Mouse (Mus musculus) embryonic facial prominence, embryonic 15.5 days (tissue): ENCODE data around the gene Srrm4. TPM values are rescaled to one million over a fixed set of nuclear protein-coding genes. Genes with fewer than 3 reads are reported as not detected.
A peak's percentile ranks its signal among the peaks of the same experiment; 100 is the strongest.

Source experiments
- ATAC-seq: fragments of 200-750 bp; cut with Nextera tagmentation; 2 replicates; pipeline ENCODE4 v1.8.0; 2017; ENCODE audit warnings: low read depth, moderate TSS enrichment; ENCODE audit not compliant: insufficient number of reproducible peaks, low FRiP score, low TSS enrichment
- H3K27ac ChIP-seq: fragments of 300-500 bp; sonication (generic); replicated peaks from 2 replicates; pipeline ENCODE4 v1.5.1; 2015; ENCODE audit warnings: mild to moderate bottlenecking, inconsistent platforms
- H3K27me3 ChIP-seq: fragments of 300-500 bp; sonication (generic); 2 replicates; pipeline ENCODE4 v1.6.1; 2015; ENCODE audit warnings: inconsistent platforms
- H3K36me3 ChIP-seq: fragments of 300-500 bp; sonication (generic); 2 replicates; pipeline ENCODE4 v1.6.1; 2015; ENCODE audit warnings: mild to moderate bottlenecking, inconsistent platforms
- H3K4me1 ChIP-seq: fragments of 300-500 bp; sonication (generic); 2 replicates; pipeline ENCODE4 v1.6.1; 2015; ENCODE audit warnings: inconsistent platforms
- H3K4me2 ChIP-seq: fragments of 300-500 bp; sonication (generic); replicated peaks from 2 replicates; pipeline ENCODE4 v1.6.1; 2015; ENCODE audit warnings: mild to moderate bottlenecking, inconsistent platforms
- H3K4me3 ChIP-seq: fragments of 300-500 bp; sonication (generic); replicated peaks from 2 replicates; pipeline ENCODE4 v1.5.1; 2015; ENCODE audit warnings: mild to moderate bottlenecking, inconsistent platforms
- H3K9ac ChIP-seq: fragments of 300-500 bp; sonication (generic); 2 replicates; pipeline ENCODE4 v1.6.1; 2015; ENCODE audit warnings: inconsistent platforms
- H3K9me3 ChIP-seq: fragments of 300-500 bp; sonication (generic); replicated peaks from 2 replicates; pipeline ENCODE4 v1.6.1; 2016; ENCODE audit warnings: inconsistent platforms
- WGBS: fragments of 180-500 bp; shearing (Covaris S2); methylation state at CpG from one replicate; pipeline ENCODE4 v1.1.7; 2015; 5-methylcytosine and 5-hydroxymethylcytosine counted together
- polyA plus RNA-seq: library from polyadenylated mRNA; unstranded; fragments of >200 nt; fragmentation: Nextera tagmentation; extraction: Ambion mirVana; gene quantifications from 2 replicates; pipeline ENCODE4 v1.2.1, GENCODE M21; 2015

The Srrm4 gene
- polyA plus RNA-seq, 1 experiment from 2014 or later: 1.0 TPM

DNA sequence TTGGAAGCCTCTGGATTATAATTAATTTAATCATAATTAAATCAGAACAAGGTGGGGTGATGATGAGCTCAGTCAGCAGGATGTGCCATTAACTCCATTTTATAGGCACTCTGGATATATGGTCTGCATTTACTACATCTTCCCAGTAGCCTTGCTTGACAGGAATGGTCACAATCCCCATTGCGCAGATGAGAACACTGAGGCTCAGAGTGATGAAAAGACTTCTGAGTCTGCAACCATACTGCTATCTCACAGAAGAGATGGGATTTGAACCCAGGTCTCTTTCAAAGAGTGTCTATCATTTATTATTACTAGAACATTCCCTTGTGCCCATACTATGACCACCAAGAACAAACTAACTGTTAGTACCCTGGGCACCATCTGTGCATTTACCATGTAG, 171.4 kb downstream of the Srrm4 start:
- Histone ChIP-seq H3K9ac (no peak overlapping the region), H3K4me2 (peak overlapping the region; percentile 39), H3K27ac (peak overlapping the region; percentile 69), H3K9me3 (no peaks in the 10 kb centered on the region), H3K27me3 (no peaks in the 10 kb centered on the region), H3K4me1 (peaks cover 34% of the 10 kb centered on the region), H3K4me3 (peak overlapping the region; percentile 30), H3K36me3 (no peaks in the 10 kb centered on the region)
- WGBS: 97% methylated on average over 1 of the region's 1 CpGs
- ATAC-seq: no peak

- peaks cover 32% of the 10 kb centered on the region for H3K4me1 ChIP-seq
- H3K9me3 ChIP-seq: no peaks in the 10 kb centered on the region
- H3K4me2 ChIP-seq: peak overlapping the region; percentile 21
- H3K36me3 ChIP-seq: no peaks in the 10 kb centered on the region; the same call in 1 of the 2 replicates
- H3K9ac ChIP-seq: no peak overlapping the region
- WGBS: 50% methylated on average over 6 of the region's 6 CpGs
- no peaks in the 10 kb centered on the region for H3K27me3 ChIP-seq
- no peak for ATAC-seq
- H3K4me3 ChIP-seq: peak overlapping the region; percentile 30; the same call in 1 of the 2 replicates
- no peak overlapping the region for H3K27ac ChIP-seq
These were observed 172.1 kb downstream of the Srrm4 start for GRCm38 (mm10) chr5:116419322-116420045.

GRCm38 (mm10) chr5:116416208-116416607, 175.4 kb downstream of the Srrm4 start:
- Histone ChIP-seq H3K9me3 (no peaks in the 10 kb centered on the region), H3K4me2 (0 out of 2 replicates have a peak overlapping the region, but pooled peaks have one; percentile 8), H3K4me1 (peaks cover 12% of the 10 kb centered on the region), H3K4me3 (no peak overlapping the region), H3K27me3 (no peaks in the 10 kb centered on the region), H3K27ac (no peak overlapping the region), H3K9ac (no peak overlapping the region), H3K36me3 (no peaks in the 10 kb centered on the region; the same call in 1 of the 2 replicates)
- no peak for ATAC-seq
- 21% methylated on average over 5 of the region's 5 CpGs for WGBS

- Histone ChIP-seq H3K27ac (peak overlapping the region; percentile 58; the same call in 1 of the 2 replicates), H3K4me2 (peak overlapping the region; percentile 26), H3K27me3 (no peaks in the 10 kb centered on the region), H3K4me1 (peaks cover 21% of the 10 kb centered on the region), H3K9me3 (no peaks in the 10 kb centered on the region), H3K4me3 (no peak overlapping the region), H3K9ac (no peak overlapping the region), H3K36me3 (no peaks in the 10 kb centered on the region; the same call in 1 of the 2 replicates)
- WGBS: 7% methylated on average over 16 of the region's 16 CpGs
- ATAC-seq: no peak; the same call in 1 of the 2 replicates
These were observed 181.7 kb downstream of the Srrm4 start for GRCm38 (mm10) chr5:116409689-116410590.

GRCm38 (mm10) chr5:116408965-116409364, 182.7 kb downstream of the Srrm4 start:
- no peak overlapping the region for H3K9ac ChIP-seq
- no peak for ATAC-seq
- WGBS: 64% methylated on average over 9 of the region's 9 CpGs
- no peak overlapping the region for H3K4me2 ChIP-seq
- no peaks in the 10 kb centered on the region for H3K27me3 ChIP-seq
- no peak overlapping the region for H3K27ac ChIP-seq
- no peaks in the 10 kb centered on the region for H3K9me3 ChIP-seq
- no peaks in the 10 kb centered on the region for H3K36me3 ChIP-seq
- peaks cover 21% of the 10 kb centered on the region for H3K4me1 ChIP-seq
- H3K4me3 ChIP-seq: no peak overlapping the region

GRCm38 (mm10) chr5:116407936-116408335, 183.7 kb downstream of the Srrm4 start:
- ATAC-seq: no peak
- 27% methylated on average over 6 of the region's 6 CpGs for WGBS
- no peaks in the 10 kb centered on the region for H3K27me3 ChIP-seq
- no peaks in the 10 kb centered on the region for H3K36me3 ChIP-seq
- H3K4me3 ChIP-seq: no peak overlapping the region
- H3K27ac ChIP-seq: peak overlapping the region; percentile 69; the same call in 1 of the 2 replicates
- H3K9ac ChIP-seq: no peak overlapping the region
- H3K4me2 ChIP-seq: no peak overlapping the region
- H3K9me3 ChIP-seq: no peaks in the 10 kb centered on the region
- peaks cover 21% of the 10 kb centered on the region for H3K4me1 ChIP-seq

GRCm38 (mm10) chr5:116407321-116407720, 184.3 kb downstream of the Srrm4 start:
- Histone ChIP-seq H3K4me2 (no peak overlapping the region), H3K9ac (no peak overlapping the region), H3K27ac (peak overlapping the region; percentile 69; the same call in 1 of the 2 replicates), H3K9me3 (no peaks in the 10 kb centered on the region), H3K36me3 (no peaks in the 10 kb centered on the region), H3K27me3 (no peaks in the 10 kb centered on the region), H3K4me3 (no peak overlapping the region), H3K4me1 (peaks cover 21% of the 10 kb centered on the region)
- WGBS: 9% methylated on average over 4 of the region's 4 CpGs
- ATAC-seq: no peak

- peaks cover 21% of the 10 kb centered on the region for H3K4me1 ChIP-seq
- no peaks in the 10 kb centered on the region for H3K36me3 ChIP-seq
- no peak overlapping the region for H3K4me2 ChIP-seq
- whole genome bisulfite sequencing: 74% methylated on average over 3 of the region's 3 CpGs
- ATAC-seq: no peak
- H3K27ac ChIP-seq: no peak overlapping the region
- no peak overlapping the region for H3K9ac ChIP-seq
- no peak overlapping the region for H3K4me3 ChIP-seq
- no peaks in the 10 kb centered on the region for H3K9me3 ChIP-seq
- H3K27me3 ChIP-seq: no peaks in the 10 kb centered on the region
These were observed 185.1 kb downstream of the Srrm4 start for GRCm38 (mm10) chr5:116406507-116406906.

DNA sequence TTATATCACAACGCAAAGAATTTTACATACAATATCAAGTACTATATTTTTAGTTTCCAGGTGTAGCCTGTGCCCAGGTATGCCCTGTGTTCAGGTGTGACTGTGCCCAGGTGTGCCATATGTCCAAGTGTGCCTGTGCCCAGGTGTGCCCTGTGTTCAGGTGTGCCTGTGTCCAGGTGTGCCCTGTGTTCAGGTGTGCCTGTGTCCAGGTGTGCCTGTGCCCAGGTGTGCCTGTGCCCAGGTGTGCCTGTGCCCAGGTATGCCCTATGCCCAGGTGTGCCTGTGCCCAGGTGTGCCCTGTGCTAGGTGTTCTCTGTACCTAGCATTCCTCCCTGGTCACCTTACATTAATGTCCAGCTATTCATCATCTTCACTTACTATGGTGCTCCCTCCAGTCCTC, 185.7 kb downstream of the Srrm4 start:
- Histone ChIP-seq H3K9ac (no peak overlapping the region), H3K27ac (no peak overlapping the region), H3K27me3 (no peaks in the 10 kb centered on the region), H3K4me2 (no peak overlapping the region), H3K9me3 (no peaks in the 10 kb centered on the region), H3K4me1 (peaks cover 21% of the 10 kb centered on the region), H3K36me3 (no peaks in the 10 kb centered on the region), H3K4me3 (no peak overlapping the region)
- ATAC-seq: no peak
- 90% methylated on average over 1 of the region's 1 CpGs for WGBS

- Histone ChIP-seq H3K27ac (no peak overlapping the region), H3K4me2 (no peak overlapping the region), H3K9ac (no peak overlapping the region), H3K4me1 (peaks cover 10% of the 10 kb centered on the region), H3K4me3 (no peak overlapping the region), H3K9me3 (no peaks in the 10 kb centered on the region), H3K27me3 (no peaks in the 10 kb centered on the region), H3K36me3 (no peaks in the 10 kb centered on the region)
- WGBS: 77% methylated on average over 2 of the region's 2 CpGs
- no peak for ATAC-seq
These were observed 187.6 kb downstream of the Srrm4 start for GRCm38 (mm10) chr5:116404063-116404462.

GRCm38 (mm10) chr5:116400801-116401200, 190.8 kb downstream of the Srrm4 start:
- no peaks in the 10 kb centered on the region for H3K36me3 ChIP-seq
- no peak overlapping the region for H3K4me2 ChIP-seq
- no peaks in the 10 kb centered on the region for H3K9me3 ChIP-seq
- no peak overlapping the region for H3K27ac ChIP-seq
- WGBS: 77% methylated on average over 3 of the region's 3 CpGs
- H3K4me1 ChIP-seq: no peaks in the 10 kb centered on the region
- H3K9ac ChIP-seq: no peak overlapping the region
- H3K4me3 ChIP-seq: no peak overlapping the region
- H3K27me3 ChIP-seq: no peaks in the 10 kb centered on the region
- no peak for ATAC-seq
